Mouse (Mus musculus): Measurements from ENCODE around the gene Ankrd39. TPM values are rescaled to one million over a fixed set of nuclear protein-coding genes. Genes with fewer than 3 reads are reported as not detected.

The Ankrd39 gene
- total RNA-seq, 4 experiments from 2014 or later = 13.1 to 17.0 (median 14.9) TPM

DNA sequence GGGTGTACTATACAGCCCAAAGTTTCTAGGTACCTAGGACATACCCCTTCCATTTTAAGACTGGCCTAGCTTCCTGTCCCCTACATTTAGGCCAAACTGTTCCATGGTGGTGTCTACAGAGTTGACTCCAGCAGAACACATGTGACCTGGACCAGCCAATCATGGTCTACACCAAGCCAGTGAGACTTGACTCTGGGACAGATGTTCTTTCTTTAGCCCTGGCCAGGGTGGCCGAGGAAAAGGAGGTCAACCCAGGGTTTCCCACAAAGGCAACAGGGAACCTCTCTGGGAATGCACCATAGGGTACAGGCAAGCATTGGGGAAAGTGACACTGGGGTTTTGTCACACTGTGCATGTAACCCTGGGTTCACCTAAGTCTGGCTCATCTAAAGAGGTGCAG is 25.5 kb upstream of the Ankrd39 start:
- DNase-seq (ENCODE audit: low spot score in 2 of 2) = no peak

- DNase-seq (ENCODE audit: low spot score in 2 of 2) = no peak
Observed at GRCm38 (mm10) chr1:36572140-36572700, 25.0 kb upstream of the Ankrd39 start.

DNA sequence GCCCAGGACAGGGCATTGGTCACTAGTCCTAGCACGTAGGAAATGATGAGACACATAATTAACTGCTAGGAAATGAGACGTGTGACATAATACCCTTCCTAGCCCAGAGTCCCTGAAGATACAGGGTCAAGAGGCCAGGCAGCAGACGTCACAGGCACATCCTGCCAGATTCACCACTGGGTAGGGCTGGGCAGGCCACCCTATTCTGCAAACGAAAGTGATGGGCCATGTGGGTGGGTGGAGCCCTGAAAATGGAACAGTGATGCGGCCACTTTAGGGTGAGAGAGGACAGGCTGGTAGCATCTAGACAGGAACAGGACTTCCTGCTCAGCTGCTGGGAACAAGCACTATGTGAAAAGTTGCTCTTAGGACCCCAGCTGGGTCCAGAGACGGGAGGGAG is 24.4 kb upstream of the Ankrd39 start:
- DNase-seq (ENCODE audit: low spot score in 2 of 2) = no peak

GRCm38 (mm10) chr1:36570320-36570719 is 23.1 kb upstream of the Ankrd39 start:
- DNase-seq (ENCODE audit: low spot score in 2 of 2) = no peak

DNA sequence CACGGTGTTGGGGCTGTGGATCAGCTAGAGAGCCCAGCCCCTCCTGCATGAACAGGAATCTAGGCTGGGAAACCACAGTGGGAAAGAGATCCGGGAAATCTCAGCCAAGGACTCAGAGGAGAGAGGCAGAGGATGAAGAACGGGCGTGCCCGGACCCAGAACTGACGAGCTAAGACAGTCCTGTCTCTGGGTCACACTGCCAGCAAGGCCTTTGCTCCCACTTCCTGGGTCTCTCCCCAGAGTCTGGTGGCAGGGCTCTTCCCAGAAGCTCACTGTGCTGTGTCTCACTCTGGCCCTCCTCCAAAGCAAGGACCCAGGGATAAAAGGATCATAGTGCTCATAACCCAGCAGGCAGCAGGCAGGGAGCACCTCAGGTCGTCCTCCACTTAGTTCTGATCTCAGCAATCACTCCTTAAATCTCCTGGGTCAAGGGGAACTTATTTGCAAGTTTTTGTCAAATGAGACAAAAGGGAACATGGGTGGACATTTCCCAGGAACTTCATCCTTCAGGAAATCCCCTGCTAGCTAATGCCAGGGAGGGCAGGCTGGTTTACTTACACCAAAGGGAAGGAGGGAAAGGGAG is 22.5 kb upstream of the Ankrd39 start:
- DNase-seq (ENCODE audit: low spot score in 2 of 2) = no peak

GRCm38 (mm10) chr1:36568776-36569175 is 21.5 kb upstream of the Ankrd39 start:
- no peak for DNase-seq (ENCODE audit: low spot score in 2 of 2)

GRCm38 (mm10) chr1:36567818-36568603 is 20.8 kb upstream of the Ankrd39 start:
- no peak for DNase-seq (ENCODE audit: low spot score in 2 of 2)

DNA sequence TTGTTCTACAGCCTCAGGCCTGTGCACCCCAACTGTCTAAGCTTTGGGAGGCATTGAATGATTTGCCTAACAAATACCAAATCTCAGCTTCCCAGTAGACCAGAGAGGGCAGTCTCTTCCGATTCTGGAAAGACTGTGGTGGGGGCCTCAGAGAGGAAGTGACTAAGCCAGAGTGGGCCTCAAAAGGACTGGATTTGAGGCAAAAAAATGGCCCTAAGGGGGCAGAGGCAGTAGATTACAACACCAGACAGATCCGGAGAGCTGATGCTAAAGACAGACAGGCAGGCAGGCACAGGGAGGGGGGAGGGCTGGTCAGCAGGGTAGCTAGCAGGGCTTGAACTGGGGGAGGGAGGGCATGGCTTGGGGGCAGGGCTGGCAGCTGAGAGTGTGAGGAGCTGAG is 19.2 kb upstream of the Ankrd39 start:
- no peak for DNase-seq (ENCODE audit: low spot score in 2 of 2)

GRCm38 (mm10) chr1:36564101-36564500 is 16.9 kb upstream of the Ankrd39 start:
- no peak for DNase-seq (ENCODE audit: low spot score in 2 of 2)

GRCm38 (mm10) chr1:36563632-36564031 is 16.4 kb upstream of the Ankrd39 start:
- no peak for DNase-seq (ENCODE audit: low spot score in 2 of 2)

- DNase-seq (ENCODE audit: low spot score in 2 of 2) = no peak
Observed at GRCm38 (mm10) chr1:36563197-36563596, 16.0 kb upstream of the Ankrd39 start.

- DNase-seq (ENCODE audit: low spot score in 2 of 2) = no peak
Observed at GRCm38 (mm10) chr1:36562388-36562787, 15.1 kb upstream of the Ankrd39 start.

GRCm38 (mm10) chr1:36560903-36561302 is 13.7 kb upstream of the Ankrd39 start:
- no peak for DNase-seq (ENCODE audit: low spot score in 2 of 2)

GRCm38 (mm10) chr1:36559888-36560287 is 12.6 kb upstream of the Ankrd39 start:
- DNase-seq (ENCODE audit: low spot score in 2 of 2) = no peak

- no peak for DNase-seq (ENCODE audit: low spot score in 2 of 2)
Observed at GRCm38 (mm10) chr1:36559256-36559655, 12.0 kb upstream of the Ankrd39 start.

DNA sequence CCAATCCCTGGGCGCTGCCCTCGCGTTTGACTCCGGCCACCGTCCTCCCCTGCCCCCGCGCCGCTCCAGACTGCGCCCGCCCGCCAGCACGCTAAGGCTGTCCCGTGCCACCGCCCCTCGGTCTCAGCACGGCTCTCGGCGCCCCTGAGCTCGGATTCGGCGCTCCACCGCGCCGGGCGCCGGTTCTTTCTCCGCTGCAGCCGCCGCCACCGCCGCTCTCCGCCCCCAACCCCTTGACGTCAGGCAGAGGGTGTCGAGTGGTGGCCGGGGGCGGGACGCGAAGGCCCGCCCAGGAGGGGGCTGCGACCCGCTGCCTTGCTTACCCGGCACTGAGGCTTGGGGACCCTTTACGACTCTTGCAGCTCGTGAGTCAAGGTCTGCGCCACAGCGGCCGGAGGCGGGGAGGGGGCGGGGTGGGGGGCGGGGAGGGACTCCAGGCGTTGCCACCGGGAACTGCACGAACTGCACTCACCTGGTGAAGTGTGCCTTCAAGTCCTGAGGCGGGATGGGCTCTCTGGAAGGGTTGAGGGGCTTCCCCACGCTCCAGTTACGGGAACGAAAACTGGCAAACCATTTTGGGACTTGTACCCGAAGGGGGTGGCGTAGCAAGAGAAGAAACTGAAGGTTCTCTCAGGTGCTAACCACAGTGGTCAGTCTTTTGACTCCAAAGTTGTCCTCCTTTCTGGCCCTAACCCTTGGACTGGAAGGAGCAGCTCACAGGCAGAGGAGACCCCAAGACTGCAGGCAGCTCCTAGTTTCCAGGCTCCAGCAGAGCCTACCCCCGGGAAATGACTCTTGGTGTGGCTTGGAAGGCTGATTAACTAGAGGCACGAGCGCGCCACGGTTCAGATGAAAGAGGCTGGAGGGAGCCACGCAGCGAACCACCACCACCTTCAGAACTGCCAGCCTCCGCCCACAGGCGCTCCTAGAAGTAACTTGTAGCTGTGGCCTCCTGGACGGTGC is 11.1 kb upstream of the Ankrd39 start, which contains the start of gene Sema4c:
Gene Sema4c (minus strand): TSS at position 319 of the 963 bp plus-strand sequence.
- peak in 1 of 2 experiments; percentile 49 for DNase-seq (ENCODE audit: low spot score in 2 of 2)

GRCm38 (mm10) chr1:36557457-36558011 is 10.3 kb upstream of the Ankrd39 start:
- DNase-seq (ENCODE audit: low spot score in 2 of 2) = peak in 1 of 2 experiments; percentile 67

GRCm38 (mm10) chr1:36556553-36557456 is 9.6 kb upstream of the Ankrd39 start:
- peak; percentile 77 to 92 for DNase-seq (ENCODE audit: low spot score in 2 of 2)

- DNase-seq (ENCODE audit: low spot score in 2 of 2) = no peak
Observed at GRCm38 (mm10) chr1:36555798-36556395, 8.7 kb upstream of the Ankrd39 start.
